Mouse (Mus musculus) mammary gland, adult 2 months (tissue): ENCODE data around the gene Col2a1. TPM values are rescaled to one million over a fixed set of nuclear protein-coding genes. Genes with fewer than 3 reads are reported as not detected.

Experiments
- polyA plus RNA-seq: library from polyadenylated mRNA; depleted of rRNA; stranded (reverse); fragments of >200 nt; gene quantifications from 2 replicates; pipeline ENCODE4 v1.2.3, GENCODE M21; 2012; ENCODE audit warnings: low replicate concordance; rRNA removed

The Col2a1 gene
- polyA plus RNA-seq, result 0.04 TPM in 2 replicates

DNA sequence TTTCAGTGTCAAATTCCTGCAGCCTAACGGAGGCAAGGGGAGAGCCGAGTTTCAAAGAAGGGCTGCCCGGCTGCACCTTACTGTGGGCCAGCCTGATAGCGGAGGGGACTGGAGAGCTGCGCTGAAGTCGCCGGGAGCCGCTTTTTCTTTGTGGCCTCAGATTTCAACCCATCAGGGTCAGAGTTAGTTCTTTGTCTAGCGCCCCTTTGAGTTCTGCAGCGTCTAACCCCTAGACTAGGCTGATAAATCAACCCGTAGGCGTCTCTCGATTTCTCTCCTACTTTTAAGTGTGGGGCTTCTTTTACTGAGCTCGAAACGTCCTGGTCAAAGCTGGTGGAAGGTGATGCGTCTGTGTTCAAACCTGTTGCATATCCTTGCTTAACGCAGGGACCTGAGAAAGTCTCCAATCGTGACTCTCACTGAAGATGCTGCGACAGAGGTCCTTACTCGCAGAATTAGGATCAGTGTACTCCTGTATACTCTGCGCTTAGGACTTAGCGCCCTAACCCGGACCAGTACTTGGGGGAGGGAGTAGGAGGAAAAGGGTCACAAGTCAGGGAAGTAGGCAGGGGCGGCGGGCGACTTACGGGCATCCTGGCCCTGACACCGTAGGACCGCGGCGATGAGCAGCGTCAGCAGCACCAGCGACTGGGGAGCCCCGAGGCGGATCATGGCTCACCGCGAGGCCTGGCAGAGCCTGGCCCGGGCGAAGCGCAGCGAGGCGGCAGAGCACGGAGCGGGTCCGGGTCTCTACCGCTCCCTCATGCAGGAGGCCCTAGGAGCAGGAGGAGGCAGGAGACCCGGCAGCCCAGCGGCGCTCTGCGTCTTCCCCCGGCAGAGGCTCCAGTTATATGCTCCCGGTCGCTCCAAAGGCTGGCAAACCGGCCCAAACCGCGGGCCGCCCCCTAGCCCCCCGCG lies at the start of gene Col2a1:
TSS of gene Col2a1 (minus strand) at position 874 of the 918 bp plus-strand sequence.

GRCm38 (mm10) chr15:97963989-97964835 lies 40.3 kb downstream of the Col2a1 start, which contains the start of gene Tmem106c:
TSS of gene Tmem106c (plus strand) at chr15:97964200.

Other genes with a start within 250 kb of the Col2a1 start
- gene Rapgef3, start 236.7 kb downstream of the Col2a1 start, polyA plus RNA-seq, result 43.5 and 44.3 TPM in 2 replicates
- 157 and 161 TPM in 2 replicates for gene Slc48a1, start 226.2 kb downstream of the Col2a1 start, polyA plus RNA-seq
- 111 and 194 TPM in 2 replicates for gene Hdac7, start 160.2 kb downstream of the Col2a1 start, polyA plus RNA-seq
- gene Vdr, start 94.1 kb downstream of the Col2a1 start, polyA plus RNA-seq, result 7.4 and 8.1 TPM in 2 replicates
- gene Tmem106c, start 40.5 kb downstream of the Col2a1 start, polyA plus RNA-seq, result 38.6 and 74.5 TPM in 2 replicates
- gene Pfkm, start 87.9 kb upstream of the Col2a1 start, polyA plus RNA-seq, result 17.8 and 350 TPM in 2 replicates
- 9.2 and 13.4 TPM in 2 replicates for gene Senp1, start 89.0 kb upstream of the Col2a1 start, polyA plus RNA-seq
- 39.8 and 71.3 TPM in 2 replicates for gene Asb8, start 160.9 kb upstream of the Col2a1 start, polyA plus RNA-seq
- gene Ccdc184, start 162.5 kb upstream of the Col2a1 start, polyA plus RNA-seq, result 0.19 and 0.32 TPM in 2 replicates
- not detected in 2 replicates for gene Olfr288, start 190.8 kb upstream of the Col2a1 start, polyA plus RNA-seq
- not detected in 2 replicates for gene Gm44579, start 216.3 kb upstream of the Col2a1 start, polyA plus RNA-seq
- not detected in 2 replicates for gene Olfr287, start 216.4 kb upstream of the Col2a1 start, polyA plus RNA-seq
- not detected in 2 replicates for gene Olfr286, start 229.8 kb upstream of the Col2a1 start, polyA plus RNA-seq